Mouse (Mus musculus): ENCODE measurements at regions not wholly inside any gene's neighbourhood (a gene's known extent, or its start where the extent isn't known, plus 50 kb on each side); places are given as distances from the start of the nearest gene placed in this dataset.

- no peak for DNase-seq (ENCODE audit: extremely low spot score in 1 of 2, low spot score in 1 of 2)
These were observed 163.2 kb upstream of the Pik3r1 start for GRCm38 (mm10) chr13:101931264-101931663.

- DNase-seq (ENCODE audit: extremely low spot score in 1 of 2, low spot score in 1 of 2): no peak
These were observed 163.9 kb upstream of the Pik3r1 start for GRCm38 (mm10) chr13:101931882-101932281.

- DNase-seq (ENCODE audit: extremely low spot score in 1 of 2, low spot score in 1 of 2): peak; percentile 33 to 40
These were observed 167.8 kb upstream of the Pik3r1 start for GRCm38 (mm10) chr13:101935843-101936242.

GRCm38 (mm10) chr13:101954521-101954920 is 186.5 kb upstream of the Pik3r1 start:
- DNase-seq (ENCODE audit: extremely low spot score in 1 of 2, low spot score in 1 of 2): no peak

GRCm38 (mm10) chr13:101955806-101956418 is 187.9 kb upstream of the Pik3r1 start:
- DNase-seq (ENCODE audit: extremely low spot score in 1 of 2, low spot score in 1 of 2): no peak

GRCm38 (mm10) chr13:101957782-101958181 is 189.8 kb upstream of the Pik3r1 start:
- no peak for DNase-seq (ENCODE audit: extremely low spot score in 1 of 2, low spot score in 1 of 2)

GRCm38 (mm10) chr13:101965537-101965936 is 197.5 kb upstream of the Pik3r1 start:
- no peak for DNase-seq (ENCODE audit: extremely low spot score in 1 of 2, low spot score in 1 of 2)

GRCm38 (mm10) chr13:101966799-101967397 is 198.9 kb upstream of the Pik3r1 start:
- DNase-seq (ENCODE audit: extremely low spot score in 1 of 2, low spot score in 1 of 2): no peak

GRCm38 (mm10) chr13:101967466-101967865 is 199.4 kb upstream of the Pik3r1 start:
- no peak for DNase-seq (ENCODE audit: extremely low spot score in 1 of 2, low spot score in 1 of 2)

GRCm38 (mm10) chr13:101976766-101977165 is 208.7 kb upstream of the Pik3r1 start:
- no peak for DNase-seq (ENCODE audit: extremely low spot score in 1 of 2, low spot score in 1 of 2)

- DNase-seq (ENCODE audit: extremely low spot score in 1 of 2, low spot score in 1 of 2): peak in 1 of 2 experiments; percentile 2
These were observed 212.3 kb upstream of the Pik3r1 start for GRCm38 (mm10) chr13:101980171-101980835.

GRCm38 (mm10) chr13:101988637-101989413 is 220.8 kb upstream of the Pik3r1 start:
- DNase-seq (ENCODE audit: extremely low spot score in 1 of 2, low spot score in 1 of 2): no peak

GRCm38 (mm10) chr13:101991729-101992128 is 223.7 kb upstream of the Pik3r1 start:
- DNase-seq (ENCODE audit: extremely low spot score in 1 of 2, low spot score in 1 of 2): no peak

- DNase-seq (ENCODE audit: extremely low spot score in 1 of 2, low spot score in 1 of 2): no peak
These were observed 226.8 kb upstream of the Pik3r1 start for GRCm38 (mm10) chr13:101994779-101995178.

- DNase-seq (ENCODE audit: extremely low spot score in 1 of 2, low spot score in 1 of 2): no peak
These were observed 227.5 kb upstream of the Pik3r1 start for GRCm38 (mm10) chr13:101995529-101995928.

GRCm38 (mm10) chr13:101996144-101996543 is 228.1 kb upstream of the Pik3r1 start:
- DNase-seq (ENCODE audit: extremely low spot score in 1 of 2, low spot score in 1 of 2): no peak

GRCm38 (mm10) chr13:101997415-101997814 is 229.4 kb upstream of the Pik3r1 start:
- DNase-seq (ENCODE audit: extremely low spot score in 1 of 2, low spot score in 1 of 2): no peak

- no peak for DNase-seq (ENCODE audit: extremely low spot score in 1 of 2, low spot score in 1 of 2)
These were observed 238.5 kb upstream of the Pik3r1 start for GRCm38 (mm10) chr13:102006565-102006964.

- no peak for DNase-seq (ENCODE audit: extremely low spot score in 1 of 2, low spot score in 1 of 2)
These were observed 243.9 kb upstream of the Pik3r1 start for GRCm38 (mm10) chr13:102011965-102012364.

GRCm38 (mm10) chr13:102014514-102014913 is 246.5 kb upstream of the Pik3r1 start:
- DNase-seq (ENCODE audit: extremely low spot score in 1 of 2, low spot score in 1 of 2): no peak

GRCm38 (mm10) chr13:102014958-102015357 is 246.9 kb upstream of the Pik3r1 start:
- no peak for DNase-seq (ENCODE audit: extremely low spot score in 1 of 2, low spot score in 1 of 2)
